Mouse (Mus musculus) heart, postnatal 0 days (tissue): ENCODE results near the gene Gm20431. TPM values are rescaled to one million over a fixed set of nuclear protein-coding genes. Genes with fewer than 3 reads are reported as not detected.

ENCODE experiments used
- ATAC-seq: fragments of 200-750 bp; cut with Nextera tagmentation; 2 replicates; pipeline ENCODE4 v1.8.0; 2017; ENCODE audit warnings: low read depth, moderate number of reproducible peaks, moderate library complexity; ENCODE audit not compliant: insufficient read depth
- DNase-seq: peaks from one replicate; pipeline ENCODE4 v3.0.0-alpha.2; 2016; ENCODE audit warnings: low spot score
- H3K27ac ChIP-seq: fragments of 300-500 bp; sonication (generic); 2 replicates; pipeline ENCODE4 v1.5.1; 2014; ENCODE audit warnings: low read depth, mild to moderate bottlenecking
- H3K27me3 ChIP-seq: fragments of 300-500 bp; sonication (generic); 2 replicates; pipeline ENCODE4 v1.6.1; 2014; ENCODE audit warnings: low read length, mixed read lengths; ENCODE audit not compliant: control insufficient read depth, insufficient read depth
- H3K36me3 ChIP-seq: fragments of 300-500 bp; sonication (generic); replicated peaks from 2 replicates; pipeline ENCODE4 v1.6.1; 2014; ENCODE audit warnings: low read length, mixed read lengths; ENCODE audit not compliant: control insufficient read depth, insufficient read depth
- H3K4me1 ChIP-seq: fragments of 300-500 bp; sonication (generic); 2 replicates; pipeline ENCODE4 v1.6.1; 2014; ENCODE audit warnings: antibody characterized with exemption; ENCODE audit not compliant: control insufficient read depth, insufficient read depth
- H3K4me2 ChIP-seq: fragments of 300-500 bp; sonication (generic); 2 replicates; pipeline ENCODE4 v1.6.1; 2014; ENCODE audit warnings: low read depth, mild to moderate bottlenecking, low read length, moderate library complexity
- H3K4me3 ChIP-seq: fragments of 300-500 bp; sonication (generic); 2 replicates; pipeline ENCODE4 v1.5.1; 2014; ENCODE audit warnings: low read depth, low read length
- H3K9ac ChIP-seq: fragments of 300-500 bp; sonication (generic); replicated peaks from 2 replicates; pipeline ENCODE4 v1.6.1; 2014; ENCODE audit warnings: low read depth, low read length, mixed read lengths
- H3K9me3 ChIP-seq: fragments of 300-500 bp; sonication (generic); replicated peaks from 2 replicates; pipeline ENCODE4 v1.6.1; 2016; ENCODE audit warnings: low read length; ENCODE audit not compliant: control insufficient read depth
- CTCF ChIP-seq: IDR thresholded peaks from 2 replicates; pipeline ENCODE4 v1.5.1; 2016; ENCODE audit warnings: antibody characterized with exemption, control low read depth, low read depth
- EP300 ChIP-seq: IDR thresholded peaks from 2 replicates; pipeline ENCODE4 v1.6.1; 2016; ENCODE audit warnings: antibody characterized with exemption, low read depth
- WGBS: fragments of 180-500 bp; shearing (Covaris S2); extraction: QIAGEN DNeasy Blood & Tissue Kit; methylation state at CpG from one replicate; pipeline ENCODE4 v1.1.7; 2014; 5-methylcytosine and 5-hydroxymethylcytosine counted together
- polyA plus RNA-seq: library from polyadenylated mRNA; unstranded; fragments of >200 nt; fragmentation: Nextera tagmentation; extraction: Ambion mirVana; gene quantifications from 2 replicates; pipeline ENCODE4 v1.2.1, GENCODE M21; 2015
- total RNA-seq: library from RNA; depleted of rRNA; stranded (reverse); fragments of >200 nt; gene quantifications from 2 replicates; pipeline ENCODE4 v1.2.3, GENCODE M21; 2014; ENCODE audit warnings: low replicate concordance

Gm20431 gene
- total and polyA plus RNA-seq, 2 experiments from 2014 or later = 5.1 to 5.8 TPM

GRCm38 (mm10) chr2:167565682-167566081, 95.6 kb downstream of the Gm20431 start:
- DNase-seq = peak; percentile 62
- WGBS = 30% methylated on average over 19 of the region's 19 CpGs
- Histone ChIP-seq H3K9me3 (no peaks in the 10 kb centered on the region), H3K9ac (no peak overlapping the region; the same call in 1 of the 2 replicates), H3K4me1 (peaks cover 12% of the 10 kb centered on the region), H3K36me3 (no peaks in the 10 kb centered on the region), H3K4me3 (no peak overlapping the region), H3K27me3 (no peaks in the 10 kb centered on the region), H3K27ac (peak overlapping the region; percentile 63), H3K4me2 (peak overlapping the region; percentile 37; the same call in 1 of the 2 replicates)
- TF ChIP-seq CTCF (no peak), EP300 (peak; percentile 36; the same call in 1 of the 2 replicates)
- peak; percentile 16; the same call in 1 of the 2 replicates for ATAC-seq

- Histone ChIP-seq H3K4me1 (peaks cover 12% of the 10 kb centered on the region), H3K36me3 (no peaks in the 10 kb centered on the region), H3K9ac (no peak overlapping the region), H3K4me3 (no peak overlapping the region), H3K4me2 (no peak overlapping the region; the same call in 1 of the 2 replicates), H3K27ac (peak overlapping the region; percentile 63), H3K9me3 (no peaks in the 10 kb centered on the region), H3K27me3 (no peaks in the 10 kb centered on the region)
- WGBS = 43% methylated on average over 3 of the region's 3 CpGs
- DNase-seq = peak; percentile 4
- TF ChIP-seq EP300 = no peak
- TF ChIP-seq CTCF = no peak
- no peak for ATAC-seq
These were observed 96.0 kb downstream of the Gm20431 start for GRCm38 (mm10) chr2:167565312-167565656.

GRCm38 (mm10) chr2:167564551-167565311, 96.6 kb downstream of the Gm20431 start:
- TF ChIP-seq CTCF (no peak), EP300 (no peak)
- ATAC-seq (no peak), DNase-seq (no peak)
- H3K36me3 ChIP-seq = no peaks in the 10 kb centered on the region
- no peak overlapping the region for H3K9ac ChIP-seq
- no peak overlapping the region for H3K4me3 ChIP-seq
- peaks cover 5% of the 10 kb centered on the region; the same call in 1 of the 2 replicates for H3K27me3 ChIP-seq
- peaks cover 8% of the 10 kb centered on the region; the same call in 1 of the 2 replicates for H3K4me1 ChIP-seq
- H3K27ac ChIP-seq = 0 out of 2 replicates have a peak overlapping the region, but pooled peaks have one; percentile 63
- H3K9me3 ChIP-seq = no peaks in the 10 kb centered on the region
- no peak overlapping the region for H3K4me2 ChIP-seq
- WGBS = 84% methylated on average over 13 of the region's 13 CpGs

GRCm38 (mm10) chr2:167563703-167564102, 97.6 kb downstream of the Gm20431 start:
- no peak for ATAC-seq
- WGBS = 48% methylated on average over 12 of the region's 12 CpGs
- Histone ChIP-seq H3K36me3 (no peaks in the 10 kb centered on the region), H3K4me2 (no peak overlapping the region), H3K4me3 (no peak overlapping the region), H3K9ac (no peak overlapping the region), H3K9me3 (no peaks in the 10 kb centered on the region), H3K27ac (no peak overlapping the region), H3K27me3 (peaks cover 6% of the 10 kb centered on the region; the same call in 1 of the 2 replicates), H3K4me1 (peaks cover 13% of the 10 kb centered on the region)
- peak; percentile 4 for DNase-seq
- TF ChIP-seq CTCF = no peak
- TF ChIP-seq EP300 = no peak

- Histone ChIP-seq H3K9ac (no peak overlapping the region), H3K27me3 (peaks cover 6% of the 10 kb centered on the region; the same call in 1 of the 2 replicates), H3K4me2 (no peak overlapping the region), H3K36me3 (no peaks in the 10 kb centered on the region), H3K9me3 (no peaks in the 10 kb centered on the region), H3K4me3 (no peak overlapping the region), H3K4me1 (peaks cover 13% of the 10 kb centered on the region), H3K27ac (no peak overlapping the region)
- TF ChIP-seq EP300 (no peak), CTCF (no peak)
- 81% methylated on average over 5 of the region's 5 CpGs for WGBS
- ATAC-seq (no peak), DNase-seq (no peak)
These were observed 98.3 kb downstream of the Gm20431 start for GRCm38 (mm10) chr2:167563035-167563434.
